Mouse (Mus musculus) kidney, embryonic 14.5 days (tissue): ENCODE measurements around the gene Mus81. TPM values are rescaled to one million over a fixed set of nuclear protein-coding genes. Genes with fewer than 3 reads are reported as not detected.

Source experiments
- ATAC-seq: fragments of 200-750 bp; cut with Nextera tagmentation; 2 replicates; pipeline ENCODE4 v1.8.0; 2017; ENCODE audit warnings: moderate number of reproducible peaks, mild to moderate bottlenecking, moderate TSS enrichment, moderate library complexity; ENCODE audit not compliant: low FRiP score, low TSS enrichment
- H3K27ac ChIP-seq: fragments of 300-500 bp; sonication (generic); 2 replicates; pipeline ENCODE4 v1.5.1; 2014; ENCODE audit warnings: low read depth, mild to moderate bottlenecking, low read length, moderate library complexity, mixed read lengths
- H3K27me3 ChIP-seq: fragments of 300-500 bp; sonication (generic); 2 replicates; pipeline ENCODE4 v1.6.1; 2014; ENCODE audit warnings: mild to moderate bottlenecking, low read length; ENCODE audit not compliant: control insufficient read depth, insufficient read depth
- H3K36me3 ChIP-seq: fragments of 300-500 bp; sonication (generic); 2 replicates; pipeline ENCODE4 v1.6.1; 2014; ENCODE audit warnings: low read length, mixed read lengths; ENCODE audit not compliant: control insufficient read depth, insufficient read depth
- H3K4me1 ChIP-seq: fragments of 300-500 bp; sonication (generic); 2 replicates; pipeline ENCODE4 v1.6.1; 2014; ENCODE audit warnings: low read length, mixed read lengths; ENCODE audit not compliant: control insufficient read depth, insufficient read depth
- H3K4me2 ChIP-seq: fragments of 300-500 bp; sonication (generic); replicated peaks from 2 replicates; pipeline ENCODE4 v1.6.1; 2014; ENCODE audit warnings: low read depth, mild to moderate bottlenecking, low read length
- H3K4me3 ChIP-seq: fragments of 300-500 bp; sonication (generic); 2 replicates; pipeline ENCODE4 v1.5.1; 2014; ENCODE audit warnings: mild to moderate bottlenecking, low read length
- H3K9ac ChIP-seq: fragments of 300-500 bp; sonication (generic); 2 replicates; pipeline ENCODE4 v1.6.1; 2014; ENCODE audit warnings: low read depth, mild to moderate bottlenecking, low read length, moderate library complexity
- H3K9me3 ChIP-seq: fragments of 300-500 bp; sonication (generic); 2 replicates; pipeline ENCODE4 v1.6.1; 2016; ENCODE audit warnings: low read length; ENCODE audit not compliant: control insufficient read depth
- WGBS: fragments of 180-500 bp; shearing (Covaris S2); extraction: QIAGEN DNeasy Blood & Tissue Kit; methylation state at CpG from one replicate; pipeline ENCODE4 v1.1.7; 2014; 5-methylcytosine and 5-hydroxymethylcytosine counted together
- polyA plus RNA-seq: library from polyadenylated mRNA; unstranded; fragments of >200 nt; fragmentation: Nextera tagmentation; extraction: Ambion mirVana; gene quantifications from 2 replicates; pipeline ENCODE4 v1.2.1, GENCODE M21; 2014

The Mus81 gene
- polyA plus RNA-seq, 1 experiment from 2014 or later, result 42.2 TPM

DNA sequence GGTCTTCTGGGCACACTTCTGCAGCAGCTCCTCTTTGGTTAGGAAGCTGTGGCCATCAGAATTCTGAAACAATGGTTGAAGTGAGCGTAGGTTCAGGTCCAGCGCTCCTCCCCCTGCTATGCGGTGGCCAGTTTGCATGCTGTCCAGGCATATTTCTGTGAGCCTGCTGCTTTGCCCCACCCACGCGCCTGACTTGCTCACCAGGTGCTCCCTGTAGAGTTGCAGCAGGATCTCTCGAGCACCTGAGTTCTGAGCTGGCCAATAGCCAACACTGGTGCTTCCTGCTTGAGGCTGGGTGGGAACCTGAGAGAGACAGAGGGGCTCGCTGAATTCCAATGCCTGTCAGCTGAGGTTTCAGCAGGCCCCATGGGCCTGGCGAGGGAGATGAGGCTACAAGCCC is 1.9 kb downstream of the Mus81 start:
- Histone ChIP-seq H3K4me3 (no peak overlapping the region), H3K27ac (no peak overlapping the region), H3K27me3 (no peaks in the 10 kb centered on the region), H3K36me3 (peaks cover 48% of the 10 kb centered on the region), H3K9me3 (no peaks in the 10 kb centered on the region), H3K4me2 (no peak overlapping the region), H3K4me1 (peaks cover 9% of the 10 kb centered on the region; the same call in 1 of the 2 replicates), H3K9ac (no peak overlapping the region)
- ATAC-seq, result no peak
- 78% methylated on average over 8 of the region's 8 CpGs for WGBS

DNA sequence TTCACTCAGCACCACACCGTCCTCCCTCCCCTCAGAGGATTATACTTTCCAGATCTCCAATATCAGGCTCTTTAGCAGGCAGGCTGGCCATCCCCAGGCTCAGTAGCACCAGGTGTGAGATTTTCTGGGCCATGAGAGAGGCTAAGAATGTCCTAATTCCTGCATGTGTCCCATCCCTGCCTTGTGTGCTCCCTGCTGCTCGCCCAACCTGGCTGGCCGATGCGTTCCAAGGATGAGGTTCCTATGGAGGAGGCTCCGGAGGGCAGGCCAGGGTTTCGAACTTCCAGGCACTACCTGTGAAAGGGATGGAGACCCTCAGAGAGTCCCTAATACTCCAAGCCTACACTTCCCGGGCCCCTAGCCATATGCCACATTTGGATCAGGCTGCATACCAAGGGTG is 2.4 kb downstream of the Mus81 start:
- Histone ChIP-seq H3K4me2 (no peak overlapping the region), H3K27me3 (no peaks in the 10 kb centered on the region), H3K36me3 (peaks cover 53% of the 10 kb centered on the region), H3K9ac (no peak overlapping the region), H3K27ac (no peak overlapping the region), H3K4me1 (peaks cover 9% of the 10 kb centered on the region; the same call in 1 of the 2 replicates), H3K9me3 (no peaks in the 10 kb centered on the region), H3K4me3 (no peak overlapping the region)
- WGBS, result 93% methylated on average over 7 of the region's 7 CpGs
- ATAC-seq, result no peak

DNA sequence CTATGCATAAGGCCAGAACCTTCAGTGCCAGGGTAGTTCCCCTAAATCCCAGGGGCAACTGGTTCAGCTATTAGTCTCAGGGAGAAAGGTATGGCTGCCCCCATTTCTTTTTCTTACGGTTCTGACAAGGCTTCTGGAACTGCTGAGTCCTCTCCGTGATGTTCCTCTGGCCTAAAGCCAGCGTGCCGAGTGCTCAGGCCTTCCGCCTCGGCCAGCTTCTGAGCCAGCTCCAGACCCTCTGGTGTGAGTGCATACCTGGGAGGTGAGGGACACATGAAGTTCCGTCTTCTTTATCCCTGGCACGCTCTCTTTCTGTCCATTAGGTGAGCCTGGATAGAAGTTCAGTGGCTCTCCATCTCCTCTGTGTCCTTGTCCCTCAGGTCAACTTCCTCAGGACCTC is 2.8 kb downstream of the Mus81 start:
- H3K27me3 ChIP-seq, result no peaks in the 10 kb centered on the region
- no peaks in the 10 kb centered on the region for H3K9me3 ChIP-seq
- 93% methylated on average over 8 of the region's 8 CpGs for WGBS
- no peak overlapping the region for H3K27ac ChIP-seq
- H3K4me3 ChIP-seq, result no peak overlapping the region
- ATAC-seq, result no peak
- H3K4me2 ChIP-seq, result no peak overlapping the region
- H3K4me1 ChIP-seq, result peaks cover 9% of the 10 kb centered on the region; the same call in 1 of the 2 replicates
- no peak overlapping the region for H3K9ac ChIP-seq
- H3K36me3 ChIP-seq, result peaks cover 58% of the 10 kb centered on the region

DNA sequence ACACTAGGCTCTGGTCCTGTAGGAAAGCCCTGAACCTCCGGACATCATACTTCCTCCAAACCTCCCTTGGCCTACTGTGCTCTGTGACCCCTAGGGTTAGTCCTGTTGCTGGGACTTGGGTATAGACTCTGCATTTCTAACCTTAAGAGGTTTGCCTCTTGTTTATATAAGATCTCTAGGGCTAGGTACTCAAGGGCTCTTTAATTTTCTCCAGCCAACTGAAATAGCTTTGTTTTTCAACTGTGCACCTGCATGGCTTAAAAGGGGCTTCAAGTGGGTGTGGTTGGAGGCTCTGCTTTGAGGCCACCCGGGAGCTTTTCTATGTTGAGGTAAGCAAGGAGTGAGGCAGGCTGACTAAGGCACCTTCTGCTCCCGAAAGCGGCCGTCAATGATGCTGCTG is 3.7 kb downstream of the Mus81 start:
- Histone ChIP-seq H3K4me2 (no peak overlapping the region), H3K9ac (no peak overlapping the region), H3K27me3 (no peaks in the 10 kb centered on the region), H3K9me3 (no peaks in the 10 kb centered on the region), H3K36me3 (peaks cover 65% of the 10 kb centered on the region), H3K4me3 (no peak overlapping the region), H3K4me1 (peaks cover 9% of the 10 kb centered on the region; the same call in 1 of the 2 replicates), H3K27ac (no peak overlapping the region)
- WGBS, result 87% methylated on average over 5 of the region's 5 CpGs
- ATAC-seq, result no peak

DNA sequence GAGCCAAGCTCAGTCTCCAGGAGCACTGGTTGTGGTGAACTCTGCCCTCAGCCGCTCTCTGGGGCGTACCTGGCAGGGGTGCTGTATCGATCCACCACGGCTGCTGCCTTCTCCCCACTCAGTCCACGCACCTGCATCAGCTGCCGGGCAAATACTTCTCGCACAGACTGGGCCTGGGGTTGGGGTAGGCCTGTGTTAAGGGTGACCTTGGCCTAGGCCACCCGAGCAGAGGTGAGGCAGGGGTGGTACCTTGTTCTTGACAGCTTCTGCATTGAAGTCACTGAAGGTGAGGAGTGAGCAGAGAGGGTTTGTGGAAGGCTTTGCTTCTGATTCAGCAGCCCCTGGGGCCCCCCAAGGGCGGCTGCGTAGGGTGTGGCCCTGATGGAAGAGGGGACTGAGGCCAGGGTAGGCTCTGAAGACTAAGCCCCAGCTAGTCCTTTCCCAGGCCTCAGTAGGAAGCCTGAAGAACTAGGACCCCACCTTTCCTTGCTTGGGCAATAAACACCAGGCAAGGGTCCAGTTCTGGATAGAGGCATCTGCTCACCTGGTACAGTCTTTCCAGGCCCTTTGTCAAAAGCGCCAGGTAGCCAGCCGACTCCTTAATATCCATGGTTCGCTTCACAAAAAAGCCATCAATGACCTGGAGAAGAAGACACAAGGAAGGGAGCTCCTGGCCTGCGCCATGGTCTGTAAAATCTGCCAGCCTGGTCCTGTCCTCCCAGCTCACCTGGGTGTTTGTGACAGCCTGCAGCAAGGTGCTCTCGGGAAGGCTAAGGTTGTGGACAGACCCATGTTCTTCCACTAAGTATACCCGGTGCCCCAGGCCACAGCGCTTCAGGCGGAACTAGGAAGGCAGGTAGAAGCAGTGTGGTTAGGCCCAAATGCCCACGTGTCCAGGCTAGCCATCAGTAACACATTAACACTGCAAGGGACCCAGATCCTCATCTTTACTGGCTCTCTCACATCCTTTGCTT is 4.5 kb downstream of the Mus81 start:
- Histone ChIP-seq H3K27me3 (no peaks in the 10 kb centered on the region), H3K27ac (no peak overlapping the region), H3K9me3 (no peaks in the 10 kb centered on the region), H3K4me1 (peaks cover 9% of the 10 kb centered on the region; the same call in 1 of the 2 replicates), H3K4me2 (no peak overlapping the region), H3K36me3 (peaks cover 73% of the 10 kb centered on the region), H3K9ac (no peak overlapping the region), H3K4me3 (no peak overlapping the region)
- WGBS, result 91% methylated on average over 19 of the region's 19 CpGs
- ATAC-seq, result no peak

DNA sequence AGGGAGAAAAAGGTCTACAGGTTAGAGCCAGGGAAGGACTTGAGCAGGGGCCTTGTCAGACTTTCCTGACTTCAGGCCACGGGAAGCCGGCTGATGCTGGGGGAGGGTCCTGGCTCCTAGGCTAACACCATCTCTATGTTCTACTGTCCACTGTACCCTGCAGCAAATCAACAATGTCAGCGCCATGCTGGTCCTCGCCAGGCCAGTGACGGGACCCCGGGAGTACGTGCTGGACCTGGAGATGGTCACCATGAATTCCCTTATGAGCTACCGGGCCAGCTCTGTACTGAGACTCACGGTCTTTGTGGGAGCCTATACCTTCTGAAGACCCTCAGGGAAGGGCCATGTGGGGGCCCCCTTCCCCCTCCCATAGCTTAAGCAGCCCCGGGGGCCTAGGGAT is 6.8 kb downstream of the Mus81 start:
- H3K36me3 ChIP-seq, result peaks cover 91% of the 10 kb centered on the region
- 0 out of 2 replicates have a peak, but pooled peaks cover 4% of the 10 kb centered on the region for H3K4me1 ChIP-seq
- H3K27ac ChIP-seq, result no peak overlapping the region
- no peak overlapping the region for H3K4me3 ChIP-seq
- H3K9ac ChIP-seq, result no peak overlapping the region
- no peaks in the 10 kb centered on the region for H3K9me3 ChIP-seq
- H3K4me2 ChIP-seq, result no peak overlapping the region
- no peaks in the 10 kb centered on the region for H3K27me3 ChIP-seq
- WGBS, result 92% methylated on average over 10 of the region's 10 CpGs
- no peak for ATAC-seq

DNA sequence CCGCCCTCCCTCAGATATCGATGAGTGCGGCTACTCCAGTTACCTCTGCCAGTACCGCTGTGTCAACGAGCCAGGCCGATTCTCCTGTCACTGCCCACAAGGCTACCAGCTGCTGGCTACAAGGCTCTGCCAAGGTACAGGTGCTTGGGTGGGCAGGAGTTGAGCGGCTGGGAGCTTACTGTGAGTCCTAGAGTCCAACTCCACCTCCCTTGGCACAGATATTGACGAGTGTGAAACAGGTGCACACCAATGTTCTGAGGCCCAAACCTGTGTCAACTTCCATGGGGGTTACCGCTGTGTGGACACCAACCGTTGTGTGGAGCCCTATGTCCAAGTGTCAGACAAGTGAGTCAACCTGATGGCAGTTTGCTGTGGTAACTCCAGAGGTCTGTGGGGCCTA is 8.2 kb downstream of the Mus81 start:
- WGBS, result 79% methylated on average over 10 of the region's 10 CpGs
- no peak overlapping the region for H3K4me3 ChIP-seq
- peaks cover 14% of the 10 kb centered on the region; the same call in 1 of the 2 replicates for H3K4me1 ChIP-seq
- H3K36me3 ChIP-seq, result peaks cover 80% of the 10 kb centered on the region
- H3K27me3 ChIP-seq, result no peaks in the 10 kb centered on the region
- ATAC-seq, result no peak
- no peaks in the 10 kb centered on the region for H3K9me3 ChIP-seq
- no peak overlapping the region for H3K4me2 ChIP-seq
- no peak overlapping the region for H3K9ac ChIP-seq
- no peak overlapping the region for H3K27ac ChIP-seq

DNA sequence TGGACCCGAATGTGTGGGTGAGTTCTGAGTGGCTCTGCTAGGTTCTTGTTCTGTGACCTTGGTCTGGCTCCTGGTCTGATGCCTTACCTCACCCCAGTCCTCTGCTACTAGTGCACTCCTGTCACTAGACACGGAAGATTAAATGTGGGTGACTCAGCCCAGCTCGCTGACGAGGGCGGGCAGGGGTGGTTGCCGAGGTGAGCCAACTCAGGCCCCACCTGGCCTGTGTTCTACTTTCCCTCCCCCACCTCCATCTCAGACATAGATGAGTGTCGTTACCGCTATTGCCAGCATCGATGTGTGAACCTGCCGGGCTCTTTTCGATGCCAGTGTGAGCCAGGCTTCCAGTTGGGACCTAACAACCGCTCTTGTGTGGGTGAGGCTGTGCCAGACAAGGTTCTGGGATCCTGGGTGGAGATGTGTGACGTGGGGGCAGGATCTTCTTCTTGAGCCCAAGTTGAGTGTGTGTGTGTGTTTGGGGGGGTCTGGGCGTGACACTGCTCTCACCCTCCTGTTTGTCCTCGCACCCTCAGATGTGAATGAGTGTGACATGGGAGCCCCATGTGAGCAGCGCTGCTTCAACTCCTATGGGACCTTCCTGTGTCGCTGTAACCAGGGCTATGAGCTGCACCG is 10.4 kb downstream of the Mus81 start:
- 83% methylated on average over 18 of the region's 18 CpGs for WGBS
- ATAC-seq, result no peak
- H3K36me3 ChIP-seq, result peaks cover 58% of the 10 kb centered on the region

More for the DNA sequence above, 10.4 kb downstream of the Mus81 start:
- H3K9me3 ChIP-seq, result no peaks in the 10 kb centered on the region
- peaks cover 20% of the 10 kb centered on the region; the same call in 1 of the 2 replicates for H3K4me1 ChIP-seq
- no peak overlapping the region for H3K9ac ChIP-seq
- no peak overlapping the region for H3K4me3 ChIP-seq
- H3K27ac ChIP-seq, result no peak overlapping the region
- H3K4me2 ChIP-seq, result no peak overlapping the region
- H3K27me3 ChIP-seq, result no peaks in the 10 kb centered on the region
